Mouse (Mus musculus) midbrain, embryonic 14.5 days (tissue): Measurements from ENCODE around the gene Acoxl. TPM values are rescaled to one million over a fixed set of nuclear protein-coding genes. Genes with fewer than 3 reads are reported as not detected.

ENCODE experiments used
- ATAC-seq: fragments of 200-750 bp; cut with Nextera tagmentation; 2 replicates; pipeline ENCODE4 v1.8.0; 2017; ENCODE audit warnings: moderate number of reproducible peaks, moderate library complexity; ENCODE audit not compliant: low FRiP score, low TSS enrichment
- DNase-seq: peaks from one replicate; pipeline ENCODE4 v3.0.0-alpha.2; 2015
- H3K27ac ChIP-seq: fragments of 300-500 bp; sonication (generic); replicated peaks from 2 replicates; pipeline ENCODE4 v1.5.1; 2014; ENCODE audit warnings: mild to moderate bottlenecking, low read depth, low read length, moderate library complexity
- H3K27me3 ChIP-seq: fragments of 300-500 bp; sonication (generic); 2 replicates; pipeline ENCODE4 v1.6.1; 2014; ENCODE audit warnings: low read length, control low read depth, mixed read lengths; ENCODE audit not compliant: control insufficient read depth, insufficient read depth
- H3K36me3 ChIP-seq: fragments of 300-500 bp; sonication (generic); 2 replicates; pipeline ENCODE4 v1.6.1; 2014; ENCODE audit warnings: low read length, control low read depth; ENCODE audit not compliant: control insufficient read depth, insufficient read depth
- H3K4me1 ChIP-seq: fragments of 300-500 bp; sonication (generic); 2 replicates; pipeline ENCODE4 v1.6.1; 2014; ENCODE audit warnings: mild to moderate bottlenecking, antibody characterized with exemption, low read length, control low read depth; ENCODE audit not compliant: control insufficient read depth, insufficient read depth
- H3K4me2 ChIP-seq: fragments of 300-500 bp; sonication (generic); 2 replicates; pipeline ENCODE4 v1.6.1; 2014; ENCODE audit warnings: mild to moderate bottlenecking, low read length, moderate library complexity
- H3K4me3 ChIP-seq: fragments of 300-500 bp; sonication (generic); replicated peaks from 2 replicates; pipeline ENCODE4 v1.5.1; 2014; ENCODE audit warnings: low read depth, low read length
- H3K9ac ChIP-seq: fragments of 300-500 bp; sonication (generic); replicated peaks from 2 replicates; pipeline ENCODE4 v1.6.1; 2014; ENCODE audit warnings: mild to moderate bottlenecking, low read length, moderate library complexity
- H3K9me3 ChIP-seq: fragments of 300-500 bp; sonication (generic); 2 replicates; pipeline ENCODE4 v1.6.1; 2016; ENCODE audit warnings: low read length, control low read depth, mixed read lengths; ENCODE audit not compliant: control insufficient read depth
- WGBS: fragments of 180-500 bp; shearing (Covaris S2); extraction: QIAGEN DNeasy Blood & Tissue Kit; methylation state at CpG from one replicate; pipeline ENCODE4 v1.1.7; 2014; 5-methylcytosine and 5-hydroxymethylcytosine counted together
- polyA plus RNA-seq: library from polyadenylated mRNA; unstranded; fragments of >200 nt; fragmentation: Nextera tagmentation; extraction: Ambion mirVana; gene quantifications from 2 replicates; pipeline ENCODE4 v1.2.1, GENCODE M21; 2014

Acoxl gene
- polyA plus RNA-seq, 1 experiment from 2014 or later, result 0.24 TPM

DNA sequence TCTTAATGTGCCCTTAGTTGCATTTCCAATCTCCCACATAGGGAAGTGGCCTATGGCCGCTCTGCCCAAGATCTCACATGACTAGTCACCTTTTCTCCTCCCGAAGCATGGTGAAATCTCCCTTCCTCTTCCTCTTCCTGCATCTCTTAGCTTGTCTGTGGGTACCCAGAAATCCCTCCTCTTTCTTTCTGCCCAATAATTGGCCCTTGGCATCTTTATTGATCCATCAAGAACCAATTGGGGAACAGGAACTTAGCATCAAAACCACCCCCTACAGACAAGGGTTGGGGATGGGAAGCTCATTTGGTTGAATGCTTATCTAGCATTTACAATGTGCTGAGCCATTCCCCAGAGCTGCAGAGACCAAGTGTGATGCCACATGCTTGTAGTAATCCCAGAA, 226.9 kb downstream of the Acoxl start:
- H3K27ac ChIP-seq, result no peak overlapping the region

DNA sequence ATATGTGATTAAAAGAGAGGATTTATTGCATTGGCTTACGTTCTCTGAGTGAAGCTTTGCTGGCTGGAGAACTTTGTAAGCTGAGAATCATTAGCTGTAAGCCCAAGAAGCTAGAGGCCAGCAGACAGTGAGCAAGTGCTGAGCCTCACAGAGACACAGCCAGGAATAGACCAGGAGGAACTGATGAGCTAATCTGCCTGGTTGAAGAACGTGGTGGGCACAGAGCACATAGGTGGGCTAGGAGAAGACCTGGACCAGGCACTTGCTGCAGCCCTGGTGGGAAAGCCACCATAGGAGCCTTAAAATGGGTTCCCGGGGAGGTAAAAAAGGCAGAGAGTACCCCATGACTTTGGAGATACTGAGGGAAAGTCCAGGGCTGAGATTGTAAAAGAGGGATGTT, 228.5 kb downstream of the Acoxl start:
- 84% methylated on average over 3 of the region's 3 CpGs for WGBS
- no peak for DNase-seq
- 0 out of 2 replicates have a peak, but pooled peaks cover 3% of the 10 kb centered on the region for H3K27me3 ChIP-seq
- H3K4me2 ChIP-seq, result no peak overlapping the region
- no peak overlapping the region for H3K9ac ChIP-seq
- ATAC-seq, result no peak
- H3K9me3 ChIP-seq, result no peaks in the 10 kb centered on the region
- H3K27ac ChIP-seq, result no peak overlapping the region
- H3K4me1 ChIP-seq, result no peaks in the 10 kb centered on the region
- H3K36me3 ChIP-seq, result no peaks in the 10 kb centered on the region
- H3K4me3 ChIP-seq, result no peak overlapping the region

More for the DNA sequence above, 226.9 kb downstream of the Acoxl start:
- DNase-seq (no peak), ATAC-seq (no peak)
- Histone ChIP-seq H3K9me3 (no peaks in the 10 kb centered on the region), H3K36me3 (no peaks in the 10 kb centered on the region), H3K9ac (no peak overlapping the region), H3K4me2 (no peak overlapping the region), H3K27me3 (0 out of 2 replicates have a peak, but pooled peaks cover 3% of the 10 kb centered on the region), H3K4me3 (no peak overlapping the region), H3K4me1 (no peaks in the 10 kb centered on the region)
- 99% methylated on average over 2 of the region's 2 CpGs for WGBS

DNA sequence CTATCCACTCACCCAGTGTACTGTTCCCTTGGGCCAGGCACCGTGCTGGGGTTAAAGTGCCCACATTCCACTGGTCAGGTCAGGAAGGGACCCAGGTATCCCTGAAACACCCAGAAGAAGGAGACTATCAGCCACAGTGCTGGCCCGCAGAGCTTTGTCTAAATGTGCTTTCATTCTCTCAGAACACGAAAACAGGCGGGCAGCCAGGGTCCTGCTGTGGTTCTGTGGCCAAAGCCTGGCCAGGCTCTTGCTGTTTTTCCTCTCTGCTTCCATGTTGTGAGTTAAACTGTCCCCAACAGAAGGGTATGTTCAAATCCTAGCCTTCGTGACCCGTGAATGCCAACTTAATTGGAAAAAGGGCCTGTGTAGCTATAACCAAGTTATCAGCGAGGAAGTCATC, 228.9 kb downstream of the Acoxl start:
- H3K4me3 ChIP-seq, result no peak overlapping the region
- H3K9ac ChIP-seq, result no peak overlapping the region
- WGBS, result 91% methylated on average over 7 of the region's 7 CpGs
- no peak overlapping the region for H3K27ac ChIP-seq
- ATAC-seq (no peak), DNase-seq (no peak)
- H3K4me1 ChIP-seq, result no peaks in the 10 kb centered on the region
- no peak overlapping the region for H3K4me2 ChIP-seq
- H3K27me3 ChIP-seq, result 0 out of 2 replicates have a peak, but pooled peaks cover 3% of the 10 kb centered on the region
- no peaks in the 10 kb centered on the region for H3K36me3 ChIP-seq
- no peaks in the 10 kb centered on the region for H3K9me3 ChIP-seq

DNA sequence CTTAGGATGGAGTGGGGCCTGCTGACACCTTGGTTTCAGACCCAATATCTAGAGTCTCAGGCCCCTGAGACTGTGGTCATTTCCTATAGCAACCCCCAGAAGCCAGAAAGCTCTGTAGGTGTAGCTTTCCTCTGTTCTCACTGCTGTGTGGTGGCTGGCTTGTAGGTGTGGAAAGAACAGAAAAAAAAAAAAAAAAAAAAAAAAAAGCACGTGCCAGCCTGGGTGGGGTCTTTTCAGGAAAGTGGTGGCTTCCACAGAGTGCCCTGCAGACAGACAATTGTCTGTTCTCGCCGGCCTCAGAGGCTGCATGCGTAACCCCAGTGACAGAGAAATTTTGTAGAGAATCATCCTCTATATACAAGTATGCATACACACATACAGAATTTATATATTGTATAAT, 229.5 kb downstream of the Acoxl start:
- Histone ChIP-seq H3K4me3 (no peak overlapping the region), H3K4me2 (no peak overlapping the region), H3K9ac (no peak overlapping the region), H3K36me3 (no peaks in the 10 kb centered on the region), H3K27me3 (no peaks in the 10 kb centered on the region), H3K9me3 (no peaks in the 10 kb centered on the region), H3K4me1 (no peaks in the 10 kb centered on the region), H3K27ac (no peak overlapping the region)
- 81% methylated on average over 4 of the region's 4 CpGs for WGBS
- DNase-seq (no peak), ATAC-seq (no peak)

DNA sequence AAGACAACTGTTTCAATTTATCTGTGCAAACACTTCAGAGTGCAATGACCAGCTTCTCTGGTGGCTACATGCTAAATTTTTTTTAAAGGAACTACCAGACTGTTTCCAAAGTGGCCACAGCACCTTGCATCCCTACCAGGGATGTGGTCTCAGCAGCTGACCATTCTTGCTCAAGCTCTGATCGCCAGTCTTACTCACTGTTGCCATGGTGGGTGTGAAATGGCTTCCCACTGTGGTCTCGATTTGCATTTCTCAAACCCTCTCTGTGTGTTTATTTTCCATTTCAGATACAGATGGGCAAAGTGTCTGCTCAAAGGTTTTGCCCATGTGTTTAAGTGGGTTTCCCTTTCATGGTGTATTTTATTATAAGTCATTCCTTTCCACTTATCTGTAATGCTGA, 230.3 kb downstream of the Acoxl start:
- DNase-seq, result no peak
- Histone ChIP-seq H3K9ac (no peak overlapping the region), H3K27me3 (no peaks in the 10 kb centered on the region), H3K4me1 (no peaks in the 10 kb centered on the region), H3K4me3 (no peak overlapping the region), H3K4me2 (no peak overlapping the region), H3K36me3 (no peaks in the 10 kb centered on the region), H3K27ac (no peak overlapping the region), H3K9me3 (no peaks in the 10 kb centered on the region)
- WGBS, result 68% methylated on average over 2 of the region's 2 CpGs
- no peak for ATAC-seq

DNA sequence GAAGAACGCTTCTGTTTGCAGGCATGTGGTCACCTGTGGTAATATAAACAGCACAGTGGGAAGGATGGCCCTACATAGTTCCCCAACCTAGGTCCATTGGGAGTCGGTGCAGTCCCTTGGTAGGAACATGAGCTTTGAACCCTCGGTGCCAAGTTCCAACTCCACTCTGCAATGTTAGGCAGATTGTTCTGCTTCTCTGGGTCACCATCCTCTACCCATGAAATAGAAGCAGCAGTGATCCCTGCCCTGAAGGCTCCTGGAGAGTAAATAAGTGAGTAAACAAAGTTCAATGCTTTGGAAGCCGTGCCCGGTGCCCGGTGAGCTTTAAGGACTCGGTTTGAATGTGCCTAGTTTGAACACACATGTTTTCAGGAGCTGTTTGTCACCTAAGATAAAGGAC, 233.1 kb downstream of the Acoxl start:
- ATAC-seq (no peak), DNase-seq (no peak)
- Histone ChIP-seq H3K9ac (no peak overlapping the region), H3K36me3 (no peaks in the 10 kb centered on the region), H3K4me3 (no peak overlapping the region), H3K4me1 (no peaks in the 10 kb centered on the region), H3K27me3 (no peaks in the 10 kb centered on the region), H3K4me2 (no peak overlapping the region), H3K9me3 (no peaks in the 10 kb centered on the region), H3K27ac (no peak overlapping the region)
- 92% methylated on average over 7 of the region's 7 CpGs for WGBS

DNA sequence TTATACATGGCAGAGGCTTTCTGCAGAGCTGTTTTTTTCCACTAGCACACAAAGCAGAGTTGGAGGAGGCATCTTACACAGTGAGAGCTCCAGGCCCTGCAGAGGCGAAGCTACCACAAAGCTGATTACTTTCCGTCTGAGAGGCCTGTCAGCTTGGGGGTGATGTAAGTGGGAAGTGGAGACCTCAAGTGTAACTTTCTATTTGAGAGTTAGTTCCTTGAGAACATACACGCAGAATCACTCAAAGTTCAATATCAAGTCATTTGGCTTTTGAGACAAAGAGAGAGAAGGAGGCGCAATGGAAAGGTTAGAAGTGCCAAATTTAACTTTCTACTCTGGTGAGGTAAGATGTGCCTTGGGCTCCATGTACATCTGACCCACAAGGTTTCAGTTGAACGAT, 234.3 kb downstream of the Acoxl start:
- Histone ChIP-seq H3K4me2 (no peak overlapping the region), H3K9ac (no peak overlapping the region), H3K27me3 (no peaks in the 10 kb centered on the region), H3K4me3 (no peak overlapping the region), H3K4me1 (no peaks in the 10 kb centered on the region), H3K9me3 (no peaks in the 10 kb centered on the region), H3K27ac (no peak overlapping the region), H3K36me3 (no peaks in the 10 kb centered on the region)
- ATAC-seq, result no peak
- WGBS, result 80% methylated on average over 5 of the region's 5 CpGs
- no peak for DNase-seq

DNA sequence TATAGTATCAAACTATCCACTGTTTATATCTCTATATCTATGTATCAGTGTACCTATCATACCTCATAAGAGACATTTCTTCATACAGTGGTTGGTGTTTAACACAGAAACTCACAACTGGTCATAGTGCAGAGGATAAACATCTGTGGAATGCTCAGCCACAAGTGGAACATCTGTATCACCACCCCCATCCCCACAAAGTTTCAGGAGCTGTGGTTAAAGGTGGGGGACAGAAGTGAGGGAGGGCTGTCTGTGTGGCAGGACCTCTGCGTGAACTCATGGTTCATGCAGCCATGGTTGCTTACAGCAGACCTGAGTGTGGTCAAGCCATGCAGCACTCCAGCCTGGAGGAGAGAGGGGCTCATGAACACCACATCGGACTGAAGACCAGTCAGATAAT, 234.9 kb downstream of the Acoxl start:
- ATAC-seq, result no peak
- Histone ChIP-seq H3K4me2 (no peak overlapping the region), H3K27ac (no peak overlapping the region), H3K9me3 (no peaks in the 10 kb centered on the region), H3K36me3 (no peaks in the 10 kb centered on the region), H3K27me3 (no peaks in the 10 kb centered on the region), H3K4me3 (no peak overlapping the region), H3K9ac (no peak overlapping the region), H3K4me1 (peaks cover under 1% of the 10 kb centered on the region; the same call in 1 of the 2 replicates)
- DNase-seq, result no peak
- 92% methylated on average over 2 of the region's 2 CpGs for WGBS

DNA sequence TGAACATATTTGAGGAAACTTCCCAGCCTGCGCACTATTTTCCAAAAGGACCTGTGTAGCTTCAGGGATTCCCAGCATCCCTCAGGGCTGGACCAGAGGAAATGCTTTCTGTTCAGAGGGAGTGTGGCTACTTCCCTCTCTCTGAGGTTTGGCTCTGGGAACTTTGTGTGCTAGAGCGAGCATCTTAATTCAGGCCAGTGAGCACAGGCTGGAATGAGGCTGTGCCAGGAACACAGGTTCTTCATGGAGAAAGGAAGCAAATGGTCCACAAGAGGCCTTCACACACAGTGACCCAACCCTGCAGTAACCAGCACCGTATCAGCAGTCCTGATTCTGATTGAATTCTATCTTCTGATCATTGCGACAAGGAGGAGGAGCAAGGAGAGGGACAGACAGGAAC, 238.3 kb downstream of the Acoxl start:
- H3K4me3 ChIP-seq, result no peak overlapping the region
- H3K9me3 ChIP-seq, result no peaks in the 10 kb centered on the region
- no peak overlapping the region for H3K4me2 ChIP-seq
- DNase-seq (no peak), ATAC-seq (no peak)
- 91% methylated on average over 4 of the region's 4 CpGs for WGBS
- no peak overlapping the region for H3K27ac ChIP-seq
- no peaks in the 10 kb centered on the region for H3K36me3 ChIP-seq
- no peak overlapping the region for H3K9ac ChIP-seq
- no peaks in the 10 kb centered on the region for H3K27me3 ChIP-seq
- peaks cover 9% of the 10 kb centered on the region for H3K4me1 ChIP-seq
